7 mouse cellular contexts compared by ENCODE assay signal in the genomic region with DNA sequence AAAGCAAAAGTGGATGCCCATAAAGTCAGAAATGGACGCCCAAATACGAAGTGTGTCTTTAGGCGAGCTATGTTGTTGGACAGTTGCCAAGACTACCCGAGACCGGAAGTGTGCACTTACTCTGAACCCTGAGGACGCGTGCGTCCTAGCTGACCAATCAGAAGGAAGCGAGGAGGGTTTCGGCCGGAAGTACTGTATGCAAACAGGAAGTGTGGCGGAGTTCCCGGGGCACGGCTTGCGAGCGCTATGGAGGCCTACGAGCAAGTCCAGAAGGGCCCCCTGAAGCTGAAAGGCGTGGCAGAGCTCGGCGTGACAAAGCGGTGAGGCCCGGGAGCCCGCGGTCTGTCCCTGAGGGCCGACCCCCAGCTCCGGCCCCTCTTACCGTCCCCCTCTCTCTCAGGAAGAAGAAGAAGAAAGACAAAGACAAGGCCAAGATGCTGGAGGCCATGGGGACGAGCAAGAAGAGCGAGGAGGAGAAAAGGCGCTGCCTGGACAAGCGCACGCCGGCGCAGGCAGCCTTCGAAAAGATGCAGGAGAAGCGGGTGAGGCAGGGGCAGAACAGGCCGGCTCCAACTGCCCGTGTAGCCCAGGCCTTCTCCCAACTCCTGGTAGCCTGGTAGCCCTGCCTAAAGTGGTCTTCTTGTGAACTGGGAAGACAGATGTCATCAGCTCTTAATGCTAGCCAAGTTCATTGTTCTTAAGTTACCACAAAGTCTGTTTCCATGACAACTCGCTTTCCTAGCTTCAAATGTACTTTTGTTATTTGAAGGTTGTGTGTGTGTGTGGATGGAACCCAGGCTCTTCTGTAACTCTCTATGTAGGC. TPM values are rescaled to one million over a fixed set of nuclear protein-coding genes. Genes with fewer than 3 reads are reported as not detected.
DNase-seq lines count a peak whose midpoint lies in the region; ATAC-seq lines count a peak whose summit lies in the region.

A gene (plus strand): TSS at position 190 of the 823 bp plus-strand sequence.

- H3K36me3 ChIP-seq in embryonic facial prominence, embryonic 12.5 days: peaks cover 37% of the 10 kb centered on the region
- peaks cover 14% of the 10 kb centered on the region for H3K36me3 ChIP-seq in limb, embryonic 11.5 days (ENCODE audit: control insufficient read depth, insufficient read depth, low read length)
- H3K36me3 ChIP-seq in midbrain, embryonic 14.5 days (ENCODE audit: control insufficient read depth, insufficient read depth, low read length): peaks cover 30% of the 10 kb centered on the region

- H3K4me3 ChIP-seq in embryonic facial prominence, embryonic 12.5 days: peak within 1 kb of the TSS; percentile 89
- peak within 1 kb of the TSS; percentile 82 for H3K4me3 ChIP-seq in limb, embryonic 11.5 days (ENCODE audit: low read depth, low read length)
- peak within 1 kb of the TSS; percentile 66 for H3K4me3 ChIP-seq in midbrain, embryonic 14.5 days (replicated peaks; ENCODE audit: low read depth, low read length)

- H3K9ac ChIP-seq in embryonic facial prominence, embryonic 12.5 days: peak within 1 kb of the TSS; percentile 80
- peak within 1 kb of the TSS; percentile 81 for H3K9ac ChIP-seq in limb, embryonic 11.5 days (ENCODE audit: low read length)
- H3K9ac ChIP-seq in midbrain, embryonic 14.5 days (replicated peaks; ENCODE audit: low read length): peak within 1 kb of the TSS; percentile 57

- ATAC-seq in embryonic facial prominence, embryonic 12.5 days (ENCODE audit: insufficient number of reproducible peaks, insufficient read depth, low FRiP score, low TSS enrichment): peak; percentile 93
- peak; percentile 95 for ATAC-seq in limb, embryonic 11.5 days (ENCODE audit: insufficient number of reproducible peaks, low FRiP score, low TSS enrichment, low read depth)
- ATAC-seq in midbrain, embryonic 14.5 days (ENCODE audit: low FRiP score, low TSS enrichment): peak; percentile 98

- H3K27ac ChIP-seq in embryonic facial prominence, embryonic 12.5 days: peak within 1 kb of the TSS; percentile 86
- 0 out of 2 replicates have a peak within 1 kb of the TSS, but pooled peaks have one; percentile 26 for H3K27ac ChIP-seq in limb, embryonic 11.5 days (replicated peaks; ENCODE audit: low read depth, low read length)
- H3K27ac ChIP-seq in midbrain, embryonic 14.5 days (replicated peaks; ENCODE audit: low read depth, low read length): peak within 1 kb of the TSS; percentile 23

- H3K4me1 ChIP-seq in embryonic facial prominence, embryonic 12.5 days: peaks cover 15% of the 10 kb centered on the region
- peaks cover 5% of the 10 kb centered on the region for H3K4me1 ChIP-seq in limb, embryonic 11.5 days (ENCODE audit: control insufficient read depth, insufficient read depth, low read length)
- H3K4me1 ChIP-seq in midbrain, embryonic 14.5 days (ENCODE audit: control insufficient read depth, insufficient read depth, low read length): peaks cover 7% of the 10 kb centered on the region; the same call in 1 of the 2 replicates

- 0 out of 2 replicates have a peak, but pooled peaks cover 10% of the 10 kb centered on the region for H3K27me3 ChIP-seq in embryonic facial prominence, embryonic 12.5 days
- no peaks in the 10 kb centered on the region for H3K27me3 ChIP-seq in limb, embryonic 11.5 days (ENCODE audit: control insufficient read depth, insufficient read depth, low read length)
- no peaks in the 10 kb centered on the region for H3K27me3 ChIP-seq in midbrain, embryonic 14.5 days (ENCODE audit: control insufficient read depth, insufficient read depth, low read length)

- WGBS in embryonic facial prominence, embryonic 12.5 days: 10% methylated on average over 39 of the region's 39 CpGs
- WGBS in limb, embryonic 11.5 days: 15% methylated on average over 39 of the region's 39 CpGs
- WGBS in midbrain, embryonic 14.5 days: 11% methylated on average over 39 of the region's 39 CpGs

- peak within 1 kb of the TSS; percentile 88 for H3K4me2 ChIP-seq in embryonic facial prominence, embryonic 12.5 days (replicated peaks)
- peak within 1 kb of the TSS; percentile 75 for H3K4me2 ChIP-seq in limb, embryonic 11.5 days (ENCODE audit: low read depth, severe bottlenecking)
- peak within 1 kb of the TSS; percentile 60 for H3K4me2 ChIP-seq in midbrain, embryonic 14.5 days (ENCODE audit: low read length)

- peak; percentile 83 for DNase-seq in adrenal gland, postnatal 25 days
- peak; percentile 99 for DNase-seq in heart, adult 11 months
- peak; percentile 88 for DNase-seq in kidney, adult 18-20 months
- DNase-seq in limb, embryonic 11.5 days (ENCODE audit: low spot score): peak; percentile 93
- DNase-seq in midbrain, embryonic 14.5 days: peak; percentile 98
- DNase-seq in spleen, adult 18-20 months: peak; percentile 74 to 79

- H3K9me3 ChIP-seq in embryonic facial prominence, embryonic 12.5 days: no peaks in the 10 kb centered on the region
- H3K9me3 ChIP-seq in limb, embryonic 11.5 days (ENCODE audit: control insufficient read depth, low read length): no peaks in the 10 kb centered on the region
- H3K9me3 ChIP-seq in midbrain, embryonic 14.5 days (ENCODE audit: control insufficient read depth, low read length): no peaks in the 10 kb centered on the region

RNA-seq across cellular contexts. Expression of the gene that starts here (rescaled TPM):
- total RNA-seq in adrenal gland, postnatal 25 days (2021): 66.8 and 70.4 TPM in 2 replicates
- 73.3 and 77.0 TPM in 2 replicates for polyA plus RNA-seq in embryonic facial prominence, embryonic 12.5 days (2016; fragmentation: Nextera tagmentation; extraction: Ambion mirVana)
- 66.1 and 69.3 TPM in 2 replicates for polyA plus RNA-seq in limb, embryonic 11.5 days (2014; fragmentation: Nextera tagmentation; extraction: Ambion mirVana)
- polyA plus RNA-seq in midbrain, embryonic 14.5 days (2014; fragmentation: Nextera tagmentation; extraction: Ambion mirVana): 62.4 and 74.6 TPM in 2 replicates

Comparison
In these comparisons a context has a peak if more than half of its experiments do, and no peak if none do; other contexts are left out.
1. Peak in every context shown above with its lines: DNase-seq, ATAC-seq, H3K4me3 ChIP-seq and H3K27ac ChIP-seq.
2. H3K27ac ChIP-seq: peak in every context shown above with its lines; median percentile 86 in embryonic facial prominence, embryonic 12.5 days; 26 in limb, embryonic 11.5 days; 23 in midbrain, embryonic 14.5 days.